Mouse (Mus musculus) kidney, adult 2 months (tissue): ENCODE data around the gene Gsx1.

Experiments
- CTCF ChIP-seq: fragments of 200-500 bp; conservative IDR thresholded peaks from 2 replicates; pipeline ENCODE4 v1.5.1; 2011; ENCODE audit warnings: low read depth, mild to moderate bottlenecking, control low read depth, low read length, moderate library complexity, mixed read lengths; ENCODE audit not compliant: insufficient read depth, insufficient read length
- POLR2A ChIP-seq: fragments of 200-500 bp; IDR thresholded peaks from one replicate; pipeline ENCODE4 v1.6.1; 2011; ENCODE audit warnings: low read depth, low read length, control low read depth

DNA sequence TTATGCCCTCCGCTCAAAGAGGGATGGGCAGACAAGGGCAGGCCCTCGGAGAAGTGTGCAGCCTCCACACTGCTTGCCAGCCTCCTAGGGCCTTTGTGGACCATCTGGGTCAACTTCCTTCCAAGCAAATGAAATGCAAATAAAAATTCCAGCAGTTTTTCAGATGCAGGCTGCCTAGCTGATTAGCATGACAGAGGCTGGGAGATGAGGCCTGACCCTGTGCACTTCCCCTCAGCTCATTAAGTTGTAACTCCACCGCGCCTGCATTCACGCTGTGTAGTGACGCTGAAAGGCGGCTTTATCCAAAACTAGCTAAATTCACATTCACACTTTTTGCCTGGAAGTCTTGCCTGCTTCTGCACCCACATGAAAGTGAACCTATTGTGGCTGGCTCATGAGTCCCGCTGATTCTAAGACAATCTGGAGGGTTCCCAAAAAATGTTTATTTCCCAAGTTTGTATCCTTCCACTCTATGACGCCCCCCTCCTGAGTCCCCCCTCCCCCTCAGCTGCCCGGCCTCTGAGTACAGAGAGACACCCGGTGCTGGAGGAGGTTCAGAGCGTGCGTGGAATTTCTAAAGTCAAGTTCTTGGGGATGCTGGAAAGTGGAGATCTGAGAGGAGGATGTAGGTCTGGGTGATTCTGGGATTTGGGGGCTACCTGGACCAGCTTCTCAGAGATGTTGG is 32.9 kb upstream of the Gsx1 start:
- TF ChIP-seq CTCF (no peak), POLR2A (no peak)
